Mouse (Mus musculus): ENCODE results near the gene Cda.
A peak's percentile ranks its signal among the peaks of the same experiment; 100 is the strongest.
"Not testable (repeated sequence)": the region's sequence is repeated elsewhere in the genome, so short reads cannot be mapped to it uniquely, and the experiment has no call there.

The Cda gene

GRCm38 (mm10) chr4:138335036-138335435 lies 32.8 kb downstream of the Cda start:
- no peak for DNase-seq (ENCODE audit: low read depth, low spot score)

GRCm38 (mm10) chr4:138333135-138333534 lies 34.7 kb downstream of the Cda start:
- no peak for DNase-seq (ENCODE audit: low read depth, low spot score)

- DNase-seq (ENCODE audit: low read depth, low spot score) = no peak
Observed at GRCm38 (mm10) chr4:138331647-138332046, 36.1 kb downstream of the Cda start.

GRCm38 (mm10) chr4:138330264-138330671 lies 37.5 kb downstream of the Cda start:
- no peak for DNase-seq (ENCODE audit: low read depth, low spot score)

GRCm38 (mm10) chr4:138327891-138328470 lies 39.8 kb downstream of the Cda start:
- peak; percentile 64 for DNase-seq (ENCODE audit: low read depth, low spot score)

- DNase-seq (ENCODE audit: low read depth, low spot score) = not testable (repeated sequence)
Observed at GRCm38 (mm10) chr4:138327155-138327554, 40.6 kb downstream of the Cda start.

- DNase-seq (ENCODE audit: low read depth, low spot score) = peak; percentile 89
Observed at GRCm38 (mm10) chr4:138326077-138326695, 41.6 kb downstream of the Cda start, which contains the start of gene Pink1. Pink1 (minus strand) TSS chr4:138326307.

GRCm38 (mm10) chr4:138325466-138326076 lies 42.2 kb downstream of the Cda start:
- peak; percentile 94 for DNase-seq (ENCODE audit: low read depth, low spot score)

GRCm38 (mm10) chr4:138324451-138324850 lies 43.3 kb downstream of the Cda start:
- DNase-seq (ENCODE audit: low read depth, low spot score) = no peak

- DNase-seq (ENCODE audit: low read depth, low spot score) = no peak
Observed at GRCm38 (mm10) chr4:138323753-138324152, 44.0 kb downstream of the Cda start.

- no peak for DNase-seq (ENCODE audit: low read depth, low spot score)
Observed at GRCm38 (mm10) chr4:138322692-138323091, 45.1 kb downstream of the Cda start.

GRCm38 (mm10) chr4:138321488-138321887 lies 46.3 kb downstream of the Cda start:
- no peak for DNase-seq (ENCODE audit: low read depth, low spot score)

GRCm38 (mm10) chr4:138320711-138321110 lies 47.1 kb downstream of the Cda start:
- DNase-seq (ENCODE audit: low read depth, low spot score) = no peak

GRCm38 (mm10) chr4:138319508-138319907 lies 48.3 kb downstream of the Cda start:
- DNase-seq (ENCODE audit: low read depth, low spot score) = peak; percentile 82

- no peak for DNase-seq (ENCODE audit: low read depth, low spot score)
Observed at GRCm38 (mm10) chr4:138318509-138319266, 49.1 kb downstream of the Cda start.

GRCm38 (mm10) chr4:138316369-138316768 lies 51.4 kb downstream of the Cda start:
- DNase-seq (ENCODE audit: low read depth, low spot score) = no peak

- DNase-seq (ENCODE audit: low read depth, low spot score) = no peak
Observed at GRCm38 (mm10) chr4:138315781-138316180, 52.0 kb downstream of the Cda start.

GRCm38 (mm10) chr4:138313795-138314194 lies 54.0 kb downstream of the Cda start:
- no peak for DNase-seq (ENCODE audit: low read depth, low spot score)

- no peak for DNase-seq (ENCODE audit: low read depth, low spot score)
Observed at GRCm38 (mm10) chr4:138313021-138313420, 54.8 kb downstream of the Cda start.

- no peak for DNase-seq (ENCODE audit: low read depth, low spot score)
Observed at GRCm38 (mm10) chr4:138312105-138312504, 55.7 kb downstream of the Cda start.

GRCm38 (mm10) chr4:138311595-138311994 lies 56.2 kb downstream of the Cda start:
- no peak for DNase-seq (ENCODE audit: low read depth, low spot score)

GRCm38 (mm10) chr4:138310311-138310910 lies 57.4 kb downstream of the Cda start:
- DNase-seq (ENCODE audit: low read depth, low spot score) = no peak
